Mouse (Mus musculus) layer of hippocampus, postnatal 25 days (tissue): Measurements from ENCODE around the gene Laptm5. TPM values are rescaled to one million over a fixed set of nuclear protein-coding genes. Genes with fewer than 3 reads are reported as not detected.

Experiments used
- DNase-seq, 2 experiments: peaks; one replicate each; pipeline ENCODE4 v3.0.0; 2022; ENCODE audit warnings: mixed read lengths in 2 of 2, low spot score in 1 of 2; ENCODE audit errors: extremely low spot score in 1 of 2
- total RNA-seq, 2 experiments: library from RNA; stranded (reverse); gene quantifications; 2 replicates each; pipeline ENCODE4 v1.2.3; 2021

Gene Laptm5
- total RNA-seq, 2 experiments from 2014 or later = 37.3 to 39.6 TPM

GRCm38 (mm10) chr4:130978981-130979380 is 66.1 kb downstream of the Laptm5 start:
- DNase-seq = no peak

- DNase-seq = no peak
Measured at GRCm38 (mm10) chr4:130984416-130985182, 71.7 kb downstream of the Laptm5 start.

Other genes with a start within 250 kb of the Laptm5 start
- 100 to 1,000 TPM; 112 to 118 TPM for gene Pum1, start 249.8 kb upstream of the Laptm5 start, total RNA-seq
- gene Sdc3, start 120.6 kb upstream of the Laptm5 start, total RNA-seq = 100 to 1,000 TPM; 146 to 151 TPM
- gene Matn1, start 31.3 kb downstream of the Laptm5 start, total RNA-seq = 1 to 10 TPM; 2.0 to 2.1 TPM